Mouse (Mus musculus) erythroblast, embryonic 14.5 days (primary cell): ENCODE measurements at regions not wholly inside any gene's neighbourhood (a gene's known extent, or its start where the extent isn't known, plus 50 kb on each side); places are given as distances from the start of the nearest gene placed in this dataset.

Experiments used
- GATA1 ChIP-seq: IDR thresholded peaks from 2 replicates; pipeline ENCODE4 v1.6.1; 2012; ENCODE audit warnings: low read length, inconsistent platforms, mixed read lengths
- TAL1 ChIP-seq: IDR thresholded peaks from 3 replicates; pipeline ENCODE4 v1.6.1; 2012; ENCODE audit warnings: low read length, inconsistent platforms, mixed read lengths

DNA sequence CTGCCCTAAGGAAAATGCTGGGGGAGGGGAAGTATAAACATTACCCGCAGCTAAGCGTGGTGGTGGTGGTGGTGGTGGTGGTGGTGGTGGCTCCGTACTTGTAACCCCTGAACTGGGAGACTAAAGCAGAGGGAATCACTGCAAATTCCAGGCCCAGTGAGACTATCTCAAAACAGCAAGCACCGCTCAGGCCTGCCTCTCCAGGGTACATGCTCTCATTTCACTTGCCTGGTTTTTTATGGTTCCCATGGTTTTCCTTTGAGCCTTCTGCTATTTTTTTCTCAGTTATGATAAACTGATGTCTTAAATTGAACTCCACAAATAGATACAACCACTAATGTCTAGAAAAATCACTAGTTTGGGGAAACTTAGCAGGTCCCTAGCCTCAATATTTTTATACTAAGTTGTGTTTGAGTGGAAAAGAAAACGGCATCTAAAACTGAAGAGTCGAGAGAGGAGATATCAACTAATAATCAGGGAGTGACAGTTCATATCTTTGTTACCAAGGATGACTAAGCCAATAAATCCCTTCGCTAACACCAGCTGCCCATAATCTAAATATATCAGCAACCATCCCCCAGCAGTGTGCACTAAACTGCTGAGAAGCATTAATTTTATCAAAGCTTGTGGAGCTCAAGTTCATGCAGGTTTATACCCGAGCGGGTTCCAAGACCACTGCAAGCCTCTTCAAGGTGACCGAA lies 97.7 kb downstream of the Kctd12 start:
- TF ChIP-seq GATA1, result no peak
- TF ChIP-seq TAL1, result no peak
